Mouse (Mus musculus) liver, embryonic 14.5 days (tissue): Measurements from ENCODE around the gene Smim5. TPM values are rescaled to one million over a fixed set of nuclear protein-coding genes. Genes with fewer than 3 reads are reported as not detected.

Experiments
- ATAC-seq: fragments of 200-750 bp; cut with Nextera tagmentation; 2 replicates; pipeline ENCODE4 v1.8.0; 2017; ENCODE audit warnings: moderate number of reproducible peaks, mild to moderate bottlenecking, moderate library complexity; ENCODE audit not compliant: insufficient read depth
- DNase-seq, 3 experiments: peaks; one replicate each; pipeline ENCODE4 v3.0.0-alpha.2; 2012 to 2013; ENCODE audit warnings: low read depth in 3 of 3, low spot score in 3 of 3
- H3K27ac ChIP-seq: fragments of 300-500 bp; sonication (generic); 2 replicates; pipeline ENCODE4 v1.5.1; 2014; ENCODE audit warnings: moderate library complexity, mild to moderate bottlenecking, control low read depth, inconsistent platforms
- H3K27me3 ChIP-seq: fragments of 300-500 bp; sonication (generic); 2 replicates; pipeline ENCODE4 v1.6.1; 2014; ENCODE audit warnings: mild to moderate bottlenecking, low read length, moderate library complexity; ENCODE audit not compliant: control insufficient read depth, insufficient read depth
- H3K36me3 ChIP-seq: fragments of 300-500 bp; sonication (generic); replicated peaks from 2 replicates; pipeline ENCODE4 v1.6.1; 2014; ENCODE audit warnings: low read depth; ENCODE audit not compliant: control insufficient read depth, insufficient read depth
- H3K4me1 ChIP-seq, 2 experiments: fragments of 200-500 bp in 1 of 2; fragments of 300-500 bp in 1 of 2; sonication (generic) in 1 of 2; replicated peaks; 2 replicates each; pipeline ENCODE4 v1.6.1; 2012 to 2014; ENCODE audit warnings: antibody characterized with exemption in 1 of 2, inconsistent platforms in 1 of 2, low read length in 1 of 2; ENCODE audit not compliant: control insufficient read depth in 2 of 2, insufficient read depth in 2 of 2
- H3K4me2 ChIP-seq: fragments of 300-500 bp; sonication (generic); 2 replicates; pipeline ENCODE4 v1.6.1; 2014; ENCODE audit warnings: low read depth, mild to moderate bottlenecking, control low read depth, moderate library complexity
- H3K4me3 ChIP-seq, 2 experiments: fragments of 200-500 bp in 1 of 2; fragments of 300-500 bp in 1 of 2; sonication (generic) in 1 of 2; 2 replicates each; pipeline ENCODE4 v1.5.1; 2012 to 2014; ENCODE audit warnings: low read depth in 2 of 2, low read length in 2 of 2, mild to moderate bottlenecking in 2 of 2, control low read depth in 1 of 2, inconsistent platforms in 1 of 2, moderate library complexity in 1 of 2; ENCODE audit not compliant: insufficient read depth in 1 of 2
- H3K9ac ChIP-seq: fragments of 300-500 bp; sonication (generic); replicated peaks from 2 replicates; pipeline ENCODE4 v1.6.1; 2014; ENCODE audit warnings: mild to moderate bottlenecking, control low read depth, moderate library complexity
- H3K9me3 ChIP-seq: fragments of 300-500 bp; sonication (generic); 2 replicates; pipeline ENCODE4 v1.6.1; 2016; ENCODE audit warnings: low read length, mixed read lengths; ENCODE audit not compliant: control insufficient read depth
- CTCF ChIP-seq: IDR thresholded peaks from 2 replicates; pipeline ENCODE4 v1.5.1; 2016; ENCODE audit warnings: antibody characterized with exemption, low read depth, control low read depth
- EP300 ChIP-seq: IDR thresholded peaks from 2 replicates; pipeline ENCODE4 v1.6.1; 2016; ENCODE audit warnings: antibody characterized with exemption, low read depth
- WGBS: fragments of 180-500 bp; shearing (Covaris S2); extraction: QIAGEN DNeasy Blood & Tissue Kit; methylation state at CpG from one replicate; pipeline ENCODE4 v1.1.7; 2014; ENCODE audit not compliant: insufficient replicate concordance; 5-methylcytosine and 5-hydroxymethylcytosine counted together
- polyA plus RNA-seq, 2 experiments: library from polyadenylated mRNA; depleted of rRNA in 1 of 2; stranded (reverse) in 1 of 2; unstranded in 1 of 2; fragments of >200 nt; fragmentation: Nextera tagmentation in 1 of 2; extraction: Ambion mirVana in 1 of 2; gene quantifications; 2 replicates each; pipeline versions ENCODE4 v1.2.1 to v1.2.3; 2012 to 2014

The Smim5 gene
- polyA plus RNA-seq, 2 experiments, result 25.1 to 48.8 TPM

- no peak overlapping the region for H3K4me3 ChIP-seq
- WGBS, result 66% methylated on average over 3 of the region's 3 CpGs
Measured at GRCm38 (mm10) chr11:115884361-115884760, 15.4 kb upstream of the Smim5 start.

DNA sequence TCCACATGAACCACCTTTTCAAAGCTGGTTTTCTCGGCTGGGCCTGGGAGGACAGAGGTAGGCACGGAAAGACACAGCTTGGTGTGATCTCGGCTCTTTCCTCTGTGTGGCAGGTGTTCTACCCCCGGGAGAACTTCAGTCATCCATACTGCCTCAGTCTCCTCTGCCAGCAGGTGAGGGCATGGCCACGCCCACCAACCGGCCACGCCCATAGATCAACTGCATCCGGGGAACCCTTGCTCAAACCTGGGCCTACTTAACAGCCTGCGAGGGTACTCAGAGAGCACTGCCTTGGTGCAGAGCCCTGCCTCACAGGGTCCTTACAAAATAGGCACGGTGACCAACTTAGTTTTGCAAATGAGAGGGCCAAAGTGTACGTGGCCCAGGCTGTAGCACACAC, 14.5 kb upstream of the Smim5 start:
- H3K27ac ChIP-seq, result no peak overlapping the region
- H3K4me2 ChIP-seq, result no peak overlapping the region
- H3K9me3 ChIP-seq, result no peaks in the 10 kb centered on the region
- no peaks in the 10 kb centered on the region for H3K4me1 ChIP-seq
- no peak overlapping the region for H3K4me3 ChIP-seq
- WGBS, result 59% methylated on average over 11 of the region's 11 CpGs
- ATAC-seq, result no peak
- H3K36me3 ChIP-seq, result no peaks in the 10 kb centered on the region
- no peak for TF ChIP-seq CTCF
- no peak for TF ChIP-seq EP300
- no peak for DNase-seq
- no peaks in the 10 kb centered on the region for H3K27me3 ChIP-seq
- no peak overlapping the region for H3K9ac ChIP-seq

More at GRCm38 (mm10) chr11:115884361-115884760, 15.4 kb upstream of the Smim5 start:
- Histone ChIP-seq H3K27ac (no peak overlapping the region), H3K4me2 (no peak overlapping the region), H3K27me3 (no peaks in the 10 kb centered on the region), H3K9me3 (no peaks in the 10 kb centered on the region), H3K36me3 (no peaks in the 10 kb centered on the region), H3K9ac (no peak overlapping the region), H3K4me1 (no peaks in the 10 kb centered on the region)
- no peak for TF ChIP-seq EP300
- DNase-seq (no peak), ATAC-seq (no peak)

GRCm38 (mm10) chr11:115886446-115886845, 13.3 kb upstream of the Smim5 start:
- no peaks in the 10 kb centered on the region for H3K27me3 ChIP-seq
- H3K9ac ChIP-seq, result no peak overlapping the region
- no peak for TF ChIP-seq CTCF
- TF ChIP-seq EP300, result no peak
- ATAC-seq (no peak), DNase-seq (no peak)
- H3K4me3 ChIP-seq, result no peak overlapping the region
- no peaks in the 10 kb centered on the region for H3K36me3 ChIP-seq
- H3K9me3 ChIP-seq, result no peaks in the 10 kb centered on the region
- no peak overlapping the region for H3K4me2 ChIP-seq
- WGBS, result 82% methylated on average over 11 of the region's 11 CpGs
- H3K4me1 ChIP-seq, result no peaks in the 10 kb centered on the region
- no peak overlapping the region for H3K27ac ChIP-seq

DNA sequence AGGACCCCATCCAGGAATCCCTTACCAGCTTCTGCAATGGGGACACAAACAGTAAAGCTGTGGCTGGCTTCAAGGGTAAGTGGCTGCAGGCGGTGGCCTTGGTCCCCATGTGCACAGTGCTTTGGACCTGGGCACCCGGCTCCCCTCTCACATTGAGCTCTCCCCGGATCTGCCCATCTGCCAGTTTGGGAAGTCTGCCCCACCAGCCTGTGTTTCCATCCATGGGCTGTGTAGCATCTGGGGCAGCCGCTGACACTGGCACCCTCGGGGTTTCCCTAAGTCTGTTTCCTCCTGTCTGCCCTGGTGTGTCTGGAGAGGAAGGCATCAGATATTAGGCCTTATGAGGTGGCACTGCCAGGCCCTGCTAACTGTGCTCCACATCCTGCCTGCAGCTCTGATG, 11.7 kb upstream of the Smim5 start:
- TF ChIP-seq EP300, result no peak
- TF ChIP-seq CTCF, result no peak

DNA sequence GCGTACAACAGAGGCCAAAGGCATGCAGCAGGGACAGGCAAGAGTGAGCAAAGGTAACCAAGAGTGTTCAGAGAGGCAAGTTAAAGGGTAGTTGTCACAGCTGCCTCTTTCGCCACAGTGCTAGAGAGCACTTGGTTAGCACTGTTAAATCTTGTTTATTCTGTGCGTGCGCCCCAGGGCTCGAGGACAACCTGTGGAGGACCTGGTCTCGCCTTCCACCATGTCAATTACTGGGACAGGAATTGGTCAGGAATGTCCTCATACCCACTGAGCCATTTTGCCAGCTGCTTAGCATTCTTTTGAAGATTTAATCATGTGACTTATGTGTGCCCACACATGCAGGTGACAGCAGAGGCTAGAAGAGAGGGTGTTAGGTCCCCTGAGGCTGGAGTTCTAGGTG, 10.6 kb upstream of the Smim5 start:
- Histone ChIP-seq H3K9ac (no peak overlapping the region), H3K27ac (no peak overlapping the region), H3K36me3 (no peaks in the 10 kb centered on the region), H3K9me3 (no peaks in the 10 kb centered on the region), H3K4me3 (no peak overlapping the region), H3K27me3 (no peaks in the 10 kb centered on the region), H3K4me1 (no peaks in the 10 kb centered on the region), H3K4me2 (no peak overlapping the region)
- TF ChIP-seq CTCF, result no peak
- TF ChIP-seq EP300, result no peak
- ATAC-seq (no peak), DNase-seq (no peak)
- WGBS, result 78% methylated on average over 6 of the region's 6 CpGs

More for the DNA sequence above, 11.7 kb upstream of the Smim5 start:
- ATAC-seq, result no peak
- Histone ChIP-seq H3K27ac (no peak overlapping the region), H3K4me1 (no peaks in the 10 kb centered on the region), H3K27me3 (no peaks in the 10 kb centered on the region), H3K9me3 (no peaks in the 10 kb centered on the region), H3K4me2 (no peak overlapping the region), H3K9ac (no peak overlapping the region), H3K4me3 (no peak overlapping the region), H3K36me3 (no peaks in the 10 kb centered on the region)
- 73% methylated on average over 5 of the region's 5 CpGs for WGBS
- DNase-seq, result no peak

DNA sequence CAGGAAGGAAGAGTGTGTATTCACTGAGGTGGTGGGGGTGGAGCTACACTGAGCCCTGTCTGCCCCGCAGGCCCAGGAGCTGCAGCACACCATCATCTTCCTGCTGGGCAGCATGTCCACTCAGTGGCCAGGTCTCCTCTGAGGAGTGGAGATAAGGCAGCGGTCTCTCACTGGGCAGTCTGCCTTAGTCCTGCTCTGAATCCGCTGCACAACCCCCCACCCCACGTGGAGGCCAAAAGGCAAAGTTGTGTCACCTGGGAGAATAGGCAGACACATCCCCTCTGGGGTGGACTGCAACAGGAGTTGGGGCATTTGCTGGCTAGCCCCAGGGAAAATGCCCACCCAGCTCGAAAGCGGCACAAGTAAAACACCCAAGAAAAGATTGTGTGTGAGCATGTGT, 7.6 kb upstream of the Smim5 start:
- 63% methylated on average over 6 of the region's 6 CpGs for WGBS
- no peak for ATAC-seq

More for the DNA sequence above, 7.6 kb upstream of the Smim5 start:
- no peak overlapping the region for H3K27ac ChIP-seq
- H3K9ac ChIP-seq, result no peak overlapping the region
- no peak for DNase-seq
- no peak overlapping the region for H3K4me2 ChIP-seq
- H3K4me1 ChIP-seq, result no peaks in the 10 kb centered on the region
- no peaks in the 10 kb centered on the region for H3K36me3 ChIP-seq
- no peak overlapping the region for H3K4me3 ChIP-seq
- TF ChIP-seq EP300 (no peak), CTCF (no peak)
- H3K9me3 ChIP-seq, result no peaks in the 10 kb centered on the region
- H3K27me3 ChIP-seq, result no peaks in the 10 kb centered on the region
